Mouse (Mus musculus) monocyte, adult 59 days (primary cell): ENCODE measurements around the gene Pgam2. TPM values are rescaled to one million over a fixed set of nuclear protein-coding genes. Genes with fewer than 3 reads are reported as not detected.

ENCODE experiments used
- total RNA-seq, 2 experiments: library from RNA; stranded (reverse); gene quantifications; one replicate each; pipeline ENCODE4 v1.2.4; 2023

The Pgam2 gene
- not detected for total RNA-seq

DNA sequence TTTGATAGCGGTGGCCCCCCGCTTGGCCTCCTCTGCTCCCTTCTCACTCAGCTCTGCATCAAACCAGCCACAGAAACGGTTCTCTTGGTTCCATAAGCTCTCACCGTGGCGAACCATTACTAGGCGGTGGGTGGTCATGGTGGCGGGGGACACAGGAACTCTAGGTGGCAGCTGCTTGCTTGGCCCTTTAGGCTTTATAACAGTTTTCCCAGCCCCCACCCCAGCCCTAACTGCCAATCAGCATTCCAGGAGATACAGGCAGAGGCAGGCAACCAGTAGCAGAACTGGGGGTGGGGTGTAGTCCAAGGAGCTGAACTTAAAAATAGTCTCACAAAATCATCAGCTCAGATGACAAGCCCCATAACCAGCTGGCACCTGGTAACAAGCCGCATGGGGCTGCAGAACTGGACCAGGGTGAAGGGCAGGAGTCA is at the start of gene Pgam2:
TSS of gene Pgam2 (minus strand) at position 183 of the 431 bp plus-strand sequence.

DNA sequence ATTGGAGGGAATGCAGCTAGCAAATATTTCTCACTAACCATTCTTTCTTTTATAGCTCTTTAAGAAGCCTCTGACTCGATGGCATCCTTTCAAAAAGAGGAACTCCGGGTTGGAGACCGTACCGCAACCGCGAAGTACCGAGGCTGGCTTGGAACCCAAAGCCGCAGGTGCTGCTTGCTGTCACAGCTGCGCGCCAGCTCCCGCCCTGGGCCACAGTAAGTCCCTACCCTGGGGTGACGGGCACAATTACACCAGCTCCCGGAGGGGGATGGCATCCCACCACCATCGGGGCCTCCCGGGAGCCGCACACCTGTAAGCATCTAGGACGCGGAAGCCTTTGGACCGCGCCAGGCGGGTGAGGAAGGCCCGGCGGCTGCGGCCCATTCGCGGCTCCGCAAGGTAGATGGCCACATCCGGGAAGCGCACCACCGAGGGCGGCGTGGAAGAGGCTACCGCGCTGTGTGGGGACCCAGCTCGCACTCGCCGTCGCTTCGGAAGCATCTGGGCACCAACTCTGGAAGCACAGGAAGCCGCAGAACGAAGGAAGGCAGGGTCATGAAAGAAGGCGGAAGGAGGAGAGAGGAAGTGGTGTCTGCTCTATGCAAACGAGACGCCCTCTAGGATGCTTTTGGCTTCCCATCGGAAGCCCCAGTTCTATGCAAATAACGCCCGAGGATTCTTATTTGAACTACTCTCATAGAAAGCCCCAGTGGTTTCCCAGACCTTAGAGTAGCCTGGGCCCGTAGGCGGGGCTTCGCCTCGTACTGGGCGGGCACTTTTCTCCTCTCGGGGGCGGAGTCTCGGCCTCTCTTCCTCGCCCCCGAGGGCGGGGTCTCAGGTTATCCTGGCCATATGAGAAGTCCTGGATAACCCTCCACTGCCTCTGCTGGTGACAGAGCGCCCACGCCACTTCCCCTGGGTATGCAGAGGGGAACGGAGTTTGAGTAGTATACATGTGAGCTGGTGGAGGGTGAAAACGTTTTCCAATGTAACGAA is 34.0 kb upstream of the Pgam2 start, which contains the start of gene Polm:
TSS of gene Polm (minus strand) at position 766 of the 996 bp plus-strand sequence.

DNA sequence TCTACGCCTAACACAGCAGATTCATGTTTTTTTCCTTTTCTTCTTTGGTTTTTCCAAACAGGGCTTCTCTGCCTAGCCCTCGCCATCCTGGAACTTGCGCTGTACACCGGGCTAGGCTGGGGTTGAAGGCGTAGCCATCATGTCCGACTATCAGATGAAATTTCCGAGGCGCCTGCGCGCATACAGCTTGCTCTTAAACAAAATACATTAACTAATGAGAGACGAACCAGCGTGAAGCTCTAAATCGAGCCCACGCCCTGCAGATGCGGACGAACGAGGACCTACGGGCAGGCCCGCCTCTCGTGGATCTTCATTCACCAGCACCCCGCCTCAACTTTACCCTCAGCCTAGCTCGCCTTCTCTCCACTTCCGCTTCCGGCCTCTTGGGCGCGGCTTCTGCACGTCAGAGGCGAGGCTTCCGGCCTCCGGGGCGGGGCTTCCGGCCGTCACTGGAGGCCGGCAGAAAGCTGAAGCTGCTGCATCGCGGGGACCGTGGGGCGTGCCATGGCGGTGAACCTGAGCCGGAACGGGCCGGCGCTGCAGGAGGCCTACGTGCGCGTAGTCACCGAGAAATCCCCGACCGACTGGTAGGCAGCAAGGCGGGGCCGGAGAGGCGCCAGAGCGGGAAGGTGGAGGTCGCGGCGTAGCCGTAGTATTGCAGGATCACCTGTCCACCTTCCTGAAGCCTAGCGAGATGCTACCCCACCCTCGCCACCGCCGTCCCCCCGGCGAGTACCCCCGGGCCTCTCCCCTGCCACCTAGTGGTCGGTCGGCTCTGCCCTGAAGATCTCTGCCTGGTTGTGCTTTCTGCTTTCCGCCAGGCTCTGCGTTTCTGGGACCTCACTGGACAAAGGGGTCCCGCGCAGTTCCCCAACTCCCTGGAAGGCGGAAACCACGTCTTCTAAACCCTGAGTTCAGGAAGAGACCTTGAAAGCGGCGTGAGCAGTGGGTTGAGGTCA is 15.2 kb downstream of the Pgam2 start, which contains the start of gene Dbnl:
TSS of gene Dbnl (plus strand) at position 433 of the 959 bp plus-strand sequence.

DNA sequence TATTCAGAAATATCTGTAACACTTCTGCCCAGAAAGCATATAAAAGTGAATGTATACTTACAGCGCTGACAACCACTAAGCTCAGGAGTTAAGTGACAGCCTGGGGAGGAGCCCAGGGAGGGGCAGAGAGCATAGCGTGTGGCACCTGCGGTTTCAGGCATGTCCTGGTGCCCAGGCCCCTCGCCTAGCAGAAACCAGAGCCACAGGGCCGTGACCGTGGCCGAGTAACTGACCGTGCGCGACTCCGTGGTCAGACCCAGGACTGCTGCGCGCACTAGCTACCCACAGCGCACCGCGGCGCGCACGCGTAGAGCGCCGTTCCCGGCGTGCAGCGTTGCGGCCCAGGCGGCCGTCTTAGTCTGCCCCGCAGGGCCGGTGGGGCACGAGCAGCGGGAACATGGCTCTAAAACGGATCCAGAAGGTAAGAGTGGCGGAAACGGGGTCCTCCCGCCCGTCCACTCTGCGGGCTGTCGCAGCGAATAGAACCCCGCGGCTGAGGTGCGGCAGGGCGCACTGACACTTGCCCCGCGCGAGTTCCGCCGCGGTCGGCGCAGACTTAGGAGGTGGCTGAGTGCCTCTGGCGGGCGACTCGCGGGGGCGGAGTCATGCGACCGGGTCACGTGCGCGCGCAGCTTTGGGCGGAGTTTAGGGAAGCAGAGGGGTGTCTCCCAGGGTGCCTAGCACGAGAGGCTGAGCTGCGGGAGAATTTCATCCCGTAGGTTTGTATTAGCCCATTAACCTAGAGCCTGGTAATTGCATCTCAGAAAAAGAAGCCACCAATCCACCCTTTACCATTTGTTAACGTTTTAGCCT is 41.5 kb downstream of the Pgam2 start, which contains the start of gene Urgcp:
TSS of gene Urgcp (minus strand) at position 557 of the 813 bp plus-strand sequence.

Other genes with a start within 250 kb of the Pgam2 start
- gene Ankrd36, start 234.0 kb downstream of the Pgam2 start, total RNA-seq: not detected
- 10 to 100 TPM; 49.2 to 50.8 TPM for gene Mrps24, start 88.1 kb downstream of the Pgam2 start, total RNA-seq
- gene Urgcp, start 41.4 kb downstream of the Pgam2 start, total RNA-seq: 10 to 100 TPM; 17.5 to 23.4 TPM
- 100 to 1,000 TPM; 163 to 166 TPM for gene Dbnl, start 15.2 kb downstream of the Pgam2 start, total RNA-seq
- gene Polm, start 34.3 kb upstream of the Pgam2 start, total RNA-seq: 10 to 100 TPM; 30.4 to 34.0 TPM
- 1 to 10 TPM; 1.0 to 1.3 TPM for gene Aebp1, start 58.2 kb upstream of the Pgam2 start, total RNA-seq
- 10 to 100 TPM; 20.0 to 21.5 TPM for gene Pold2, start 74.6 kb upstream of the Pgam2 start, total RNA-seq
- not detected for gene Myl7, start 95.0 kb upstream of the Pgam2 start, total RNA-seq
- not detected for gene Gck, start 146.3 kb upstream of the Pgam2 start, total RNA-seq
- gene Ykt6, start 152.0 kb upstream of the Pgam2 start, total RNA-seq: 10 to 100 TPM; 51.8 to 57.2 TPM